ENCODE assay signal across 8 mouse cellular contexts in genomic region chr11:75926431-75927312, GRCm38 (mm10). TPM values are rescaled to one million over a fixed set of nuclear protein-coding genes. Genes with fewer than 3 reads are reported as not detected.
DNase-seq lines count a peak whose midpoint lies in the region; TF ChIP-seq lines count a peak whose summit lies in the region.

No protein-coding gene starts in this region.

- no peak for TF ChIP-seq CTCF in left cerebral cortex, adult 2 months (IDR thresholded peaks at IDR 0.05)
- TF ChIP-seq CTCF in cerebellum, adult 2 months (IDR thresholded peaks at IDR 0.05; ENCODE audit: borderline replicate concordance, insufficient read depth, low read depth, low read length) = no peak

- intact Hi-C loops in left cerebral cortex, postnatal 4 days (cut with DNase I) = no loop called here
- intact Hi-C loops in left cerebral cortex, adult 2 months (cut with DNase I) = no loop called here

- H3K4me1 ChIP-seq in cerebellum, adult 2 months (ENCODE audit: control insufficient read depth, insufficient read depth, low read length) = peaks cover 15% of the 10 kb centered on the region

- H3K27me3 ChIP-seq in cerebellum, adult 2 months (ENCODE audit: control insufficient read depth, insufficient read depth, low read length) = no peaks in the 10 kb centered on the region

- no peak overlapping the region for H3K27ac ChIP-seq in left cerebral cortex, adult 2 months
- H3K27ac ChIP-seq in cerebellum, adult 2 months (ENCODE audit: insufficient read depth, low read length) = no peak overlapping the region

- peak; percentile 73 for DNase-seq in left cerebral cortex, postnatal 4 days
- DNase-seq in left cerebral cortex, adult 2 months (ENCODE audit: extremely low spot score in 1 of 2, low spot score in 2 of 2) = no peak
- peak; percentile 63 for DNase-seq in c-Kit-positive CD71-positive TER-119-negative erythroid progenitor cells, embryonic 14.5 days (ENCODE audit: low read depth)
- peak; percentile 67 for DNase-seq in kidney, postnatal 10 days
- DNase-seq in lung, postnatal 14 days = peak; percentile 70
- peak; percentile 79 for DNase-seq in testis, postnatal 10 days (ENCODE audit: low spot score)
- no peak for DNase-seq in cerebellum, adult 2 months
- DNase-seq in cerebellum, adult 11-12 months = no peak

- H3K4me3 ChIP-seq in left cerebral cortex, adult 2 months = no peak overlapping the region
- no peak overlapping the region for H3K4me3 ChIP-seq in cerebellum, adult 2 months (replicated peaks; ENCODE audit: insufficient read depth, low read depth, low read length)

- 75% methylated on average over 13 of the region's 13 CpGs for WGBS in cerebellum, adult 2 months

- no peak for TF ChIP-seq POLR2A in cerebellum, adult 2 months (IDR thresholded peaks at IDR 0.05; ENCODE audit: borderline replicate concordance, insufficient read depth, low read length)

RNA-seq across cellular contexts. Expression of gene Rph3al, which starts 11.6 kb away (rescaled TPM):
- 1 to 10 TPM; 2.9 to 4.3 TPM for total RNA-seq in left cerebral cortex, postnatal 4 days (2021)
- 1 to 10 TPM; 2.3 to 2.7 TPM for total RNA-seq in left cerebral cortex, adult 2 months (2021)
- 3.6 and 4.7 TPM in 2 replicates for polyA plus RNA-seq in cerebellum, adult 2 months (2012; rRNA removed)

Comparison
In these comparisons a context has a peak if more than half of its experiments do, and no peak if none do; other contexts are left out.
1. DNase-seq: peak in left cerebral cortex, postnatal 4 days (single experiment), c-Kit-positive CD71-positive TER-119-negative erythroid progenitor cells, embryonic 14.5 days (single experiment), kidney, postnatal 10 days (single experiment), lung, postnatal 14 days (single experiment) and testis, postnatal 10 days (single experiment); none in left cerebral cortex, adult 2 months (0 of 2), cerebellum, adult 2 months (0 of 2) and cerebellum, adult 11-12 months (single experiment).